Mouse (Mus musculus) spleen, postnatal 4 days (tissue): ENCODE data around the gene Slc8a2.
A peak's percentile ranks its signal among the peaks of the same experiment; 100 is the strongest.

ENCODE experiments used
- DNase-seq, 2 experiments: peaks; one replicate each; pipeline ENCODE4 v3.0.0; 2022; ENCODE audit warnings: low spot score in 2 of 2

The Slc8a2 gene

DNA sequence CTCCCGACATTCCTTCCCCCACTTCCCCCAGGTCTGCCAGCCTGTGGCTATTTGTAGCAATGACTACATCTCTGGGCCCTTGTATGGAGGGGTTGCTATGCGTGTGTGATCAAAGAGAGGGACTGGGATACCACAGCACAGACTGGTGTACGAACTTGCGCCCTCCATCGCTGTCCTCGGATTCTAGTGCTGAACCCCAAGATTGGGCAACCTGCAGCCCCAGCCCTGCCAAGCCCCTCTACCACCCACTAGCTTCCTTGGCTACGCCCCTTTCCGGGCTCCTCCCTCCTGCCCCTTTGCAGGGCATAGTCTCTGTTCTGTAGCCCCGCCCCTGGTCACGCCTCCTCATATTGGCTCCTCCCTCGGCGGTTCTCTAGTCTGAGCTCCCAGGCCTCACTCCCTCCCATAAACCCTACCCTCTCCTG is at the start of gene Slc8a2:
Gene Slc8a2, plus strand, starts transcription at position 406 of the 425 bp plus-strand sequence.
- DNase-seq = peak in 1 of 2 experiments; percentile 58

DNA sequence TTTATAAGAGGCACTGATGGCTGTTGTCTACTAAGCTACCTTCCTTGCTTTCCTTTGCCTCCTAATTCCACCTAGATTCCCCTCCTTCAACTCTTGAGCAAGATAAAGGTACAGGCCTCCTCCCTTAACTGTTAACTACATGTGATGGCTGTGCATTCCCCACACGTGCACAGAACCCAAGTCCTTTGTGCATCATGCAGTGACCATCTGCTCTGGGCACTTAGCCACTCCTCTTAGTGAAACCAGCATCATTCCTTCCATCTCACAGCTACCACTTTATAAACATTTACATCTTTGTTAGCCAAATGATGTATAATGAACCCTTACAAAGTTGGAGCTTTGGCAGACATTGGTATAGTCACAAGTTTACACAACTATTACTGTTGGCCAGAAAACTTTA is 49.7 kb upstream of the Slc8a2 start:
- DNase-seq = no peak

DNA sequence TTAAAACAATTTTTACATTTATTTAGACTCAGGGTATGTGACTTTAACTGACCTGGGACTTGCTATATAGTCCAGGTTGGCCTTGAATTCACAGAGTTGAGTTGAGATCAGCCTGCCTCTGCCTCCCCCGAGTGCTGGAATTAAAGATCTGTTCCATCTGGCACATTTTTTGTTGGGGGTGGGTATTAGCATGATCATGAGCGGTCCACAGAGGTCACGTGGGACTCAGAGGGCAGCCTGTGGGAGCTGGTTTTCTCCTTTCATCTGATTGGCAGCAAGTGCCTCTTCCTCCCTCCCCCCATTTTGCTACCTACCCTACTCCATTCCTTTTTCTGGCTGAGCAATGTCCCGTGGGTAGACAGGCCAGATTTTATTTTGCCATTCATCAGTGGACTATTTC is 49.0 kb upstream of the Slc8a2 start:
- no peak for DNase-seq

DNA sequence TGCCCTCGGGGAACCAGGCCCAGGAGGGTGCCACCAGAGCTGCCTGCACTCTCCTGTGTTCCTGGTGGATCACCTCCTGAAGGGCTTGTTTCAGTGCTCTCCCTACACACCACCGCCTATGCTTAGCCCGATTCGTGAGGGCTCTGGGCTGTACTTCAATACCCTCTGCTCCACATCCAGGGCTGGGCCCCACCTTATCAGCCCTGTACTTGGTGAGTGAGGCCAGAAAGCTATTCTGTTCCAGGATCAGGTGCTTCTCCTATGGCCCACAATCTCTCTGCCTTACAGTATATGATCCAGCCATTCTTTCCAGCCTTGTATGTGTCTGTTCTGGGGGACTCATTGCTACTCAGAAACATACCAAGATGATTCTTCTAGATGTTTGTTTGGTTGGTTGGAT is 46.3 kb upstream of the Slc8a2 start:
- no peak for DNase-seq

DNA sequence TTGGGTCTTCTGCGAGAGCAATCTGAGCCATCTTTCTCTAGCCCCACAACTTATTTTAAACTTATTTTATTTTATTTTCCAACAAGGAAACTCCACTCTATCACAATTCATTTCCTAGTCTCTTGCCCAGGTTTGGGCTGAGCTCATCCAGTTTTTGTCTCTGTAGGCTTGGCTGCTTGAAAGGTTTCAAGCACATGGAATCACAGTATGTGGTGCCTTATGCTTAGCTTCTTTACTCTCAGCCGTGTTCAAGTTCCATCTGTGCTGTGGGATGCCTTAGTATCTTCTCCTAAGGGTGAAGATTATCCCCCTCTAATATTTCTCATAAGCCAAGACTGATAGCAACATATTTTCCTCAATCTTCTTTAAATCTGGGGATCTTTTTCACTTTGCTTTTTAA is 42.0 kb upstream of the Slc8a2 start:
- no peak for DNase-seq

DNA sequence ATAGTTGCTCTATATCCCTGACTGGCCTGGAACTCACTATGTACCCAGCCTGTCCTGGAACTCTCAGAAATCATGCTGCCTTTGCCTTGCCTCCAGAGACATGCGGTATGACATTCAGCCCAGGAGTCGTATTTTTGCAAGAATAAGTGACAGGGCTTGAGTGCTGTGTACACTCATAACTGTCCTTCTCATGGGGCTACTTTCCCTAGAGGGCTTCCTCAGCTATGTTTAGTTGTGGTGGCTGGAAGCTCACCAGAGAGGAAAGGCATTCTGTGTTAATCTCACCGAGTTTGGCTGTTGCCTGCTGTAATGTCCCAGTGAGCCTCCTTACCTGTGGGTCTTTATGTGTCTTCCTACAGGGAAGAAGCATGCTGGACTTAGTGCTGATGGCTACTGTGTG is 35.0 kb upstream of the Slc8a2 start:
- peak in 1 of 2 experiments; percentile 44 for DNase-seq

DNA sequence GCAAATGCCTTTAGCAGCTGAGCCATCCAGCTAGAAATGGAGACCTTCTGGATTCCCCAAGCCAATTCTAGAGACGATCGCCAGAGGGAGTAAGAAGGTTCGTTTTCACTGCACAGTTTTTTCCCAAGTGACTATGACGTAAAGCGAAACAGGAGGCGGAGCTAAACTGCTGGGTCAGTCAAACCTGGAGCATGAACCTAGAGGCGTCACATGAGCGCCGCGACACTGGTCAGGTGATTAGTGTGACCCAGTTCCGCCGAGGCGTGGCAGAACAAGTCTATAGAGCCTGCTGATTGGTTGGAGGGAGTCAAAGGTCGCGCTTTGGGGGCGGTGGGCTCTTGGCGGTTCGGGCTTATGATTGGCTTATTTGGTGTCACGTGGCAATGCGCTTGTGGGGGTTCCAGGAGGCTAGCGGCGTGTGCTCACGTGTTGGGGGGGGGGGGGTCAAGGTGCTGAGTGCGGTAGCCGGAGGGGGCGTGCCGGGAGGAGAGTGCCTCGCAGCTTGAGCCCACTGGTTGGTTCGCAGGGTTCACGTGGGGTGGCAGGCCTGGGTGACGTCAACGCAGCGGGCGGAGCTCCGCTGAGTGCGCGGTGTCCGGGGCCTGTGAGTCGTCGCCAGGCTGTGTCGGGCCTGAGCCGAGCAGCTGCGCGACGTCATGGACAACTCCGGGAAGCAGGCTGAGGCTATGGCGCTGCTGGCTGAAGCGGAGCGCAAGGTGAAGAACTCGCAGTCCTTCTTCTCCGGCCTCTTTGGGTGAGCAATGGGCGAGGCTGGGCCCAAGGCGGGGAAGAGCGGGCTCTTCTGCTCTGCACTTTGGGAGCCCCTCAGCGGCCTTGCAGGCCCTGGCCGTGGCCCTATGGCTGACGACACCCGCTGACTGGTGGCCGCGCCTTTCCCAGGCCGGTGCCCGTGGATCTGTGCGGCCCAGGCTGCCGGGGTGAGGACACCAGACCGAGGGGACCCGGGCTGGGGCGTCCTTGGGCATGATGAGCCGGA is 31.3 kb upstream of the Slc8a2 start, which contains the start of gene Napa:
Gene Napa, plus strand, starts transcription at position 438 of the 997 bp plus-strand sequence.
- peak; percentile 96 to 97 for DNase-seq

DNA sequence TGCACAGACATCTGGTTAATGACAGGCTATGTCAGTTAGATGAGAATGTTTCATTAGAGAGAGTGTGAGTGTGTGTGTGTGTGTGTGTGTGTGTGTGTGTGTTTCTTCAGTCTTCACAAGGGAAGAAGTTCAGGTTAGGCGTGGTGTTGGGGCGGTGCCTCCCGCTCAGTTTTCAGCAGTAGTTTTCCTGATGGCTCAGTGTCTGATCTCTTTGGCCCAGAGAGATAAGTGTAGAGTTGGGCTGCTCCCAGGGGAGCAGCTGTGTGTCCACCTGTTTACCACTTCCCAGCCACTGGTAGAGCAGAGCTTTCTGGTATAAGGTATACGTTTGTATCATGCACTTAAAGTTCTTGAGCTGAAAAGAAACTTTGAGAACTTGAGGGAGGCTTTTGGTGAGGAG is 29.7 kb upstream of the Slc8a2 start:
- DNase-seq = peak in 1 of 2 experiments; percentile 51

DNA sequence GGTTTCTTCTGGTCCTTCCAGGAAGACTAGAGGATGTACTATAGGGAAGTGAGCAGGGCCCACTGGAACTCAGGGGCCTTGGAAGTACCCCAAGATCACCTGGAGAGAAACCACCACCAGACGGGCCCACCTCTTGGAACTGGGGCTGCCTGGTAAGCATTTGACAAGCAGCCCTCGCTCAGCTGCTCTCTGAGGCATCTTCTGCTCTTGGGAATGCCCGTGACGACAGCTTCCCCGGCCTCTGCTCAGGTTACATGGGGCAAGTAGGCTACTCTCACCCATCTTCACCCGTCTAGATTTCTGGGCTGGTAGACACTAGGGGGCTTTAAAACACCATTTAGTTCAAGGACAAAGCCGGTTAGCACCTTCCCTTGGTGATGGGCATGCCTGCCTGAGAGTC is 28.5 kb upstream of the Slc8a2 start:
- DNase-seq = no peak

DNA sequence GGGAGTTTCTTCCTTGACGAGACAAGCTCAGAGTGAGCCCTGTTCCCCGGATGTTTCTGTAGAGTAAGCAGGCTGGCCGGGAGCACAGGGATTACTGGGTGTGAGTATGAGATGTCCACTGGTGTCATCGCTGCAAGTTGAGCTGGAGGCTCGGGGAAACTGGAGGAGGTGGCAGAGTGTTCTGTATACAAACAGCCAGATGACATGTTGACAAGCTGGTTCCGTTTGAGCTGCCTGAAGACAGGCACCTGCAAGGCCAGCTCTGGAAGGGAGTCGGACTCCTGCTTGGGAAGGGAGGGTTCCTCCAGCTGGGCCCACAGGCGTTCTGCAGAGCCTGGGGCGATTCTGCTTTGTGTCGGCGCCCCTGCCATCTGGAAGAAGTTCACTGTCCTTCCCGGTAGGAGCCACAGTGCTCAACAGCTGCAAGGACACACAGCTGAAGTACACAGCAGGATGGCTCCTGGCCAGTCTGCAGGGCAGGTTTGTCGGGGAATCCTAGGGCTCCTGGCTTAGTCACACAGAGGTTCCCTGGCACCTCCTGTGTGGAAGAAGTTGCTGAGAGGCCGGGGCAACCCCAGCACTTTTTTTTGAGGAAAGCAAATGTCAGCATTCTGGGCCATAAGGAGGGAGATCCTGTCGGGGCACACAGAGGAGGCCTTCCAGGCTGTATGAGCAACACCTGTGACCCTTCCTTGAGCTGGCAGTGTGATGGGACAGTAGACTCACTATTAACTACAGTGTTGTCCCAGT is 27.7 kb upstream of the Slc8a2 start:
- no peak for DNase-seq

DNA sequence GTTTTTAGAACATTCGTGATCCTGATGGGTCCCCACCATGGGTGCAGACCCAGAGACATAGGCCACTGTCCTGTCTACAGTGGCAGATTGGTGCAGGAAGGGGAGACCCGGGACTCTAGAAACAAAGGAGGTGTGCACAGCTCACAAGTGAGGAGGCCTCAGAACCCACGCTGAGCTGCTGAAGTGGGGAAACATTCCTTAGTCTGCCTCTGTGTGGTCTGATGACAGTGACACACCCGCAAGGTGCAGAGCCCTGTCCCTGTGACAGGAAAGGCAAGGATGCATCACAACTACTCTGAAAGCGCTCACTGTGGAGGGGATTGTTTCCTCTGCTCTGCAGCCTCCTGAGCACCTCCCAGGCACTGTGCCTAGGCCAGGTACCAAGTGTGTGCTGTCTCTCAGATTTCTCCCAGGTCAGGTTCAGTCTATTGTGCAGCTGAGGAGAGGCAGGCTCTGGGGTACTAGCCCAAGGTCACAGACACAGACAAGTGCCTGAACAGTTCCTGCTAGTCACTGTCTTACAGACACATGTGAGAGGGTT is 26.9 kb upstream of the Slc8a2 start:
- no peak for DNase-seq

DNA sequence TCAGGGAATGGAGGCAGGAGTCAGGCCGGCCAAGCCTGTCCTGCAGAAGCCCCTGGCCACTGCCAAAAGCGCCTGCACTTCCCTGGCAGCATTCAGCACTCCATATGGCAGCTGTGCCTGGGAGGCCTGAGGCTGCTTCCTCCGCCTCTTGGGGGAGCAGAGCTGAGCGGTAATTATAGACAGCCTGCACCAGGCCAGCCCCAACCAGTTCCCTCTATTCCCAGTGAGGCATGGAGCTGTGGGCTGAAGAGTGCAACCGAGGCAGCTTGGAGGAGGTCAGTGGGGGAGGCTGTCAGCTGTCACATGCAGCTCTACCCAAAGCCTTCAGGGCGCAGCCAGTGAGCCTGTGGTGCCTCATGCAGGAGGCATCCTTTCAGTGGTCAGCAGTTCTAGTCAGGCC is 25.9 kb upstream of the Slc8a2 start:
- DNase-seq = no peak

DNA sequence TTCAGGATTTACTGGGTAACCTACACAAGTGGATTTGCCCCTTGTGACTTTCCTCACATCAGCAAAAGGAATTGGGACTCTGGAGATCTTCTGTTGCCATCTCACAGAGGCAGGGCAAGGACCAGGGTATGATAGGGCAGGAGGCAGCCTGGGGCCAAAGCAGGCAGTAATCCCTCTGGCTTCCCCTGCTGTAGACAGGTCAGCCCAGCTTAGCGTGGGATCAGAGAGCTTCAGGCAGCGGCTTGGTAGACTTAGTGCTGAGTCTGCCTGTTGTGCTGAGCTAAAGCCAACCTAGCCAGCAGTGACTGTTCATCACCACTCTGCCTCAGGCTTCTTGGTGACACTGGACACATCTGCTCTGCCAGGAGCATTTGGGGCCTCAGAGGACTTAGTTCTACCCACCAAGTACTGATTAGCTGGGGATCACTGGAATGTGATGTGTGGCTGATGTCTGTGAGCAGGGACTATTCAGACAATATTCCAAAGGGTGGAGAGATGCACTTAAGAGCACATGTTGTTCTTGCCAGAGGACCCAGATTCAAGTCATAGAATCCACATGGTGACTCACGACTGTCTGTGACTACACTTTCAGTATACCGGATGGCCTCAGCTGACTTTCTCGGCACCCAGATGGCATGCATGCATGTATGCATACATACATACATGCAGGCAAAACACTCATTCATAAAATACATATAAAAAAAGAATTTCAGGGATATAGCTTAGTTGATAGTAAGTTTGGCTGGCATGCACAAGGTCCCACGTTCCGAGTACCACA is 24.8 kb upstream of the Slc8a2 start:
- no peak for DNase-seq

DNA sequence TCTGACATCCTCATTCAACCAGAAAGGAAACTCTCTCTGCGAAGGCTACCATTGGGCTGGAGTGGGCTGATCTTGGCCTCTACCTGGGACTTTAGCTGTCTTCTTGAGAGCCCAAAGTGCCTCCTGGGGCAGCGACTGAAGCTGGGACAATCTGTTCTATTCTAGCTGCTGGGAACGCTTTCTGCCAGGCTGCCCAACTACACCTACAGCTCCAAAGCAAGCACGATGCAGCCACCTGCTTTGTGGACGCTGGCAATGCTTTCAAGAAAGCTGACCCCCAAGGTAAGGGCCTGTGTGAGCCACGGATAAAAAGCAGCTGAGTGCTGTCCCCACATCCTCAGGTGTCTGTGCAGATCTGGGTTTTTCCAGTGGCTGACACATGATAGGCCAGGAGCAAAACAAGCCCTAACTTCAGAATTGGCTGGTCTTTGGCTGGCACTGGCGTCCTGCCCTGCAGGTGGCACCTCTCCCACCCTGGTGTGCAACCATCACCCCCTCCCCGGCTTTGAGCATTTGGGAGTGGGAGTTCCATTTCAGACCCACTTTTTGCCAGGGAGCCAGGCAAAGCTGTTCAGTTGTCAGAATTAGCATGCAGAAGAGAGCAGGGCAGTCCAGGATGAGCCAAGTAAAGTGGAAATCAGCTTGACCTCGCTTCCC is 20.6 kb upstream of the Slc8a2 start:
- no peak for DNase-seq

DNA sequence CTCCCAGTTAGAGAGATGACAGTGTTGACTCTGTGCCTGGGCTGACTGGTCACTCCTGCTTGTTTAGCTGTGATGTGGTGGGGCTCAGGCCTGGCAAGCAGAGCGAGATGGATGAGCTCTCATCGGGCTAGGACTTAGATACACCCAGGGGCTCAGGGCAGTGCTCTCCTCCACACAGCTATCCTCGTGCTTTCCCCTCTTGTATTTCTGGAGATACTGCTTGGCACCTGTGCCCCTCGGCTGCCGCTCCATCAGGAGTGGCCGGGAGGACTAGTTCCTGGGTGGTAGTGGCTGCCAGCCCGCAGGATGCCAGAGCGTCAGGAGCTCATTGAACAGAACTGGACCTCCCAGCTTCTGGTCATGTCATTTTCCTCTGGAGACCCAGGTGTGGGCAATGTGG is 19.5 kb upstream of the Slc8a2 start:
- no peak for DNase-seq

DNA sequence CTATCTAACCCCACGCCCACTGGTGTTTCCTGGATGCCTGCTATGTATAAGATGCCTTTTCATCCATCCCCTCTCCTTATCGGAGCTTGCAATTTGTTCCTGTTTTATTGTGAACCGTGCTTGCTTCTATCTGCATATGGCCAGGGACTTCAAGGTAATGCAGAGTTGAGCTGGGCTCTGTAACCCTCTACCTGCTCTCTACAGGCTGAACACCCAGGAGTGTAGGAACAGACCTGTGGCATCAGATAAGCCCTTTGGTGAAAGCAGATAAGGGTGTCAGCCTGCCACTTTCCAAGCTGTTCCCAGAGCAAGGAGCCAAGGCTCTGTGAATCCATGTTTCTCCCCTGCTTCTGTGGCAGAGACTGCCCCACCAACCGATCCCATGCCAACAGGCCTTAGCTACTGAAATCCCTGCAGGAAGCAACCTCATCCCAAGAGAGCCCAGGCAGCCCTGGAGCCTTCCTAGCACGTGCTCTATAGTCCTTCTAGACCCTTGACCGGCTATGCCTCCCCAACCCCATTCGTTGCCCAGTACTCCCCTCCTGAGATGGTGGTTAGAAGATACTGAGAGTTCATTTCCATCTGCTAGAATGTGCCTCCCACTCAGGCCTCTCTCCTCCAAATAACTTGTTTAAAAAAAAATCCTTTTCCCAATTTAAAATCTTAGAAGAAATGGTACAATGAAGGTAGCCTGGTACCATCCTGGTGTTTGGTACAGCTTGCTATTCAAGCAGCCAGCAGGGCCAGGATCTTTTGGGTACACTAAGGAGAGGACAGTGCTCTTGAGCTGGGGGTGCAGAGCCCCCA is 18.1 kb upstream of the Slc8a2 start:
- DNase-seq = no peak

DNA sequence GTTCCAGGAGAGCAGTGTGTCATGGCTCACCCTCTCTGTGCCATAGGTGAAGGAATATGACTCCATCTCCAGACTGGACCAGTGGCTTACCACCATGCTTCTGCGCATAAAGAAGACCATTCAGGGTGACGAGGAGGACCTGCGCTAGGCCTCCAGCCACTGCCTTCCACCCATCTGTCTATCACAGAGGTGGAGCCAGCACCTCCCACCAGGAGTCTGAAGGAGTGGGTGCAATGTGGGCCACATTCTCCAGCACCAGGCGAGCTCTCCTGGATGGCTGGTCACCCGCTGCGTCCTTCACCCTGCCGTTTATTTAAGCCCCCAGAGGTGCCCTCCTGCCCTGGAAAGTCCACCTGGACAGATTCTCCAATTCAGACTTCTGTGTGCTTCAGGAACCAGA is 13.2 kb upstream of the Slc8a2 start:
- DNase-seq = no peak

DNA sequence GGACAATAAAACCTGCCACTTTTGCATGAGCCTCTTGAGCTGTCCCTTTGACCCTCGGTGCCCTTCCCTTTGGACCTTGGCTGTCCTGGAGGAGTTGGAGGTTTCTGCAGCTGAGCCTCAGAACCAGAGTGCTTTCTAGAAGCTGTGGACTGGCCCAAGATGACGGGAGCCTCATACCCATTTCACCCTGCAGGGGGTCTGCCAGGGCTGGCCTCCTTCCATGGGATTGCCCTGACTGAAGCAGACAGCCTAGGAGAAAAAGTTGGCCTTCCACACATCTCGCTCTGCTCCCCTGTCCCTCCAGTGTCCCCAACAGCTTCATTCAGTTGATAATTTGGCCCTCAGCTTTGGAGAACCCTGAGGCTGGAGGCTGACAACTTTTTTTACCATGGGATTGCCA is 12.5 kb upstream of the Slc8a2 start:
- DNase-seq = no peak

DNA sequence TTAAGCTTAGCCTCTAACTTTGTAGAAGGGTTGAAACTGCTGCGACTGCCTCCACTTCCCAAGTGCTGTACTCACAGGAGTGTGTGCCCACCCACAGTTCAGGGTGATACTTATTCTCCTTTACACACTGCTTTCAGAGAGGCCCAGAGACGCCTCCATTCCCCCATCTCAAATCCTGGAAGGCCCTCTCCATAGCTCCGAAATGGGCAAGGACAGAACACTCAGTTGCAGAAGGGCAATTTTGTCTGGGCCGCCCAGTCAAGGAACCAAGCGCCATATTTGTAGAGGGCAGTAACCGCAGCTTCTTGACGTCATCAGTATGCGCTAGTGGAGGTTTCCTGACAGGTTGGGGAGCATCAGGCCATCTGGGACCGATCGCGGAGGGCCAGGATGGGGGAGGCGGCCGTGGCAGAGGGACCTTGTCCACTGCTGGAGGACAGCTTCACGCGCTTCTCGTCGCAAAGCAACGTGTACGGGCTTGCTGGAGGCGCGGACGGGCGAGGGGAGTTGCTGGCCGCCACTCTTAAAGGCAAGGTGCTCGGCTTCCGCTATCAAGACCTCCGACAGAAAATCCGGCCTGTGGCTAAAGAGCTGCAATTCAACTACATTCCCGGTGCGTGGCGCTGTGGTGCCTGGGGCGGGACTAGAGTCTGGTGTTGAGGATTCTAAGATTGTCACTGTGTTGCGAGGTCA is 9.9 kb upstream of the Slc8a2 start, which contains the start of gene Kptn:
Gene Kptn, plus strand, starts transcription at position 327 of the 693 bp plus-strand sequence.
- peak; percentile 85 to 96 for DNase-seq

DNA sequence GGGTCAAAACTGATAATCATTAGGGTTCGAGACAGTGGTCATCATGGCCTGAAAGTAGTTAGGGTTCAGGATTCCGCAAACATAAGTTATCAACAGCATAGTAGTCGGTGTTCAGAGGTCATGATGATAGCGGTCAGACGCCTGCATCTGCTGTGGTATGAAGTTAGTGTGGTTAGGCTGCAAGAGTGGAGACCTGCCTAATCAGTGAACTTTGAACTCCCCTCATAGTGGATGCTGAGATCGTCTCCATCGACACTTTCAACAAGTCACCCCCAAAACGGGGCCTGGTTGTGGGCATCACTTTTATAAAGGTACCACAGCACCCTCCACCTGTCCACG is 9.4 kb upstream of the Slc8a2 start:
- no peak for DNase-seq
